Mouse (Mus musculus) layer of hippocampus, adult 8-10 months (tissue): ENCODE measurements around the gene Apbb2. TPM values are rescaled to one million over a fixed set of nuclear protein-coding genes. Genes with fewer than 3 reads are reported as not detected.

Experiments used
- DNase-seq, 2 experiments: peaks; one replicate each; pipeline ENCODE4 v3.0.0; 2022; ENCODE audit warnings: low spot score in 2 of 2
- total RNA-seq, 4 experiments: library from RNA; stranded (reverse); gene quantifications; 2 replicates each; pipeline ENCODE4 v1.2.4; 2022

The Apbb2 gene
- total RNA-seq, 4 experiments from 2014 or later, result 51.9 to 69.8 (median 57.1) TPM

DNA sequence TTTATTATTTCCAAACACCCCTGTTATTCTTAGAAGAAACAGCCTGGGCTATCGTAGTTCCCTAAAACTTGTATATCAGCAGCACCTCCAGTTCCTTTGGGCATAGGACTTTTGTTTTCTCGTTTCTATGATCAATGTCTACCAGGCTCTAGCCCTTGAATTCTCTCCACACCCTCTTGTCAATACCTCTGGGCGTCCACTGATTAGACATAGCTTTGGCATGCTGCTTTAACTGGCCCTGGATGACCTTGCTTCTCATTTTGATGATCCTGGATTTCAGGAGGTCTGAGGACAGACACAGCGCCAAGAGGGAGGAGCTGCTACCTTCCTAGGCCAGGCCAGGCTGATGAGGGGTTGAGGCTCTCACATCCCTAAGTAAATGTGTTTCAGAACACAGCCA is 196.6 kb downstream of the Apbb2 start:
- no peak for DNase-seq

DNA sequence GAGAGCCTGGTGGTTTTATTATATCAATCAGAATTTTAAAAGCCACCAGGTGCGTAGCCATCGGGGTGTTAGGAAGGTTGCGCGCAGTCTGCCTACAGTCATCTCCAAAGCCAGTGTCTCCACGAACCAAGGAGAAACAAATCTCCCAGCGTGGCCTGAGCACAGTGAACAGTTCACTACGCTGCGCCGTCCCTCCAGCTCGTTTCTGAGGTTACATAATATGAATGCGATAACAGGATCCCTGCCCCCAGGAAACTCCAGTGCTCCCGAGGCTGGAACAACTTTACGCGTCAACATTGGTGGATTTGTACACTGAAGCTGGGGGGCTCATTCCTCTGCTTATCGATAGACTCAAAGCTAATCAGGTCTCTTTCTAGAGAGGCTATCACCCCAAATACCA is 197.4 kb downstream of the Apbb2 start:
- DNase-seq, result no peak

DNA sequence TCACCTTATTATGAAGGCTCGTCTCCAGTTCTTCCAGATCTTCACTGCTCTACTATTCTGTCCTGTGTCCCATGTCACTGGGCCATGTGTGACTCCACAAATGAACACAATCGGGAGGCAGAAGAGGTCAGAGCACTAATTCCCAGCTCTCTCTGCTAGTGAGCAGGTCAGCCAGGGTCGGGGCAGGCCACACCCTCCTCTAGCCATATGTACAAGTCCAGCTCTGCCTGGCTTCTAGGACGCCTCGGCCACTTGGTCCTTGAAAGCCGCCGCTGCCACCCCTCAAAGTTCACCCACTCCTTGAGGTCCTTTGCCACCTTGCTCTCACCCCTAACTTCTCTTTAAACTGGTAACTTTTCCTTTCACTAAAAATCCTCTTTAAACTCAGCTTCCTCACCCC is 198.6 kb downstream of the Apbb2 start:
- DNase-seq, result no peak

DNA sequence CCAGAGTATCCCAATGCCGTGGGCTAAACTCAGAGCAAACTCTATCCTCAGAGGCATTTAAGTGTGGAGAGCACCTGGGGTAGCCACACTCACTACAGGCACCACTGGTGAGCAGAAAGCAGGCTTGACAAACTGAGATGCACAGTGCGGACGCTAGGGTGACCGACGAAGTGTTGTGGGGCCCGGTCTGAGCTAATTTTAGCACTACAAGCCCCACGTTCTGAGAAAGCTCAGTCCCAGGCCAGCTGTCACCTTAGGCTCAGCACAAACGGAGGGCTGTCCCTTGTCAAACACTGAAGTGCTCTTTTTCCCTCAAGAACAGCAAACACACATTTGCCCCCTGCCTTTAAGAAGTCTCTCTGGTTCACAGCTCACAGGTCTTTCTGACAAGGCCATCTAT is 201.3 kb downstream of the Apbb2 start:
- DNase-seq, result no peak

DNA sequence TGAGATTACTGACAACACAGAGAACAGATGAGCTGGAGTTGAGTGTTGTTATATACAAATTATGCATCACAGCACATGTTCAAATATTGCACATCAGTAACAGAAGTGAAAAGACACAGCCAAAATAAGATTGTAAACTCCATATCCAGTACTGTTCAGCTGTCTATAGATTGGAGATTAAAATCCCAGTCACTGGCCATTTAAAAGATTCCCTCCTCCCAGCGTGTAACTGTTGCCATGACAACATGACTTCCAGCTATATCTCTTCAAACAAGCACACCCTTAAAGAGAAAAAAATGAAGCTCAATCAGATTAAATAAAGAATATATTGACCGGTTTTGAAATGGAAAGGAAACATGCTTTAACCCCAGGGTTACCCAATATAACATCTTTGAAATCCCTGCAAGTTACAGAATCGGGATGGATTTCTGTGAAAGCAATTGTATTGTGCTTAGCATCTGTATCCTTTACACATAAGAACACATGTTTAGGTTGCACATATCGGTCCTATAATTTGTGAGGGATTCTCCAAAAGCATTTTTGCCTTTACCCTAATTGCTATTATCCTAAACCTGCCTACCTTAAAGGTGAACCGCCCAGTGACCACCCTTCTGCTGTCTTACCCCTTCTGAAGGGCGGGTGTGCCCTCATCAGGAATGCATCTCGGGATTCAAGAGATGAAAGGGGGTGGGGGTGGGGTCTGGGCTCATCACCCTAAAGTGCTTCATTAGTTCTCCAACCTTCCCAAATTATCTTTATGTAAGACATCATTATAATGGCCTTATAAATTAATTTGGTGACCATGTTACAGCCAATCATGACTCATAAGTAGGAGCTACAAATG is 202.7 kb downstream of the Apbb2 start:
- DNase-seq, result no peak

DNA sequence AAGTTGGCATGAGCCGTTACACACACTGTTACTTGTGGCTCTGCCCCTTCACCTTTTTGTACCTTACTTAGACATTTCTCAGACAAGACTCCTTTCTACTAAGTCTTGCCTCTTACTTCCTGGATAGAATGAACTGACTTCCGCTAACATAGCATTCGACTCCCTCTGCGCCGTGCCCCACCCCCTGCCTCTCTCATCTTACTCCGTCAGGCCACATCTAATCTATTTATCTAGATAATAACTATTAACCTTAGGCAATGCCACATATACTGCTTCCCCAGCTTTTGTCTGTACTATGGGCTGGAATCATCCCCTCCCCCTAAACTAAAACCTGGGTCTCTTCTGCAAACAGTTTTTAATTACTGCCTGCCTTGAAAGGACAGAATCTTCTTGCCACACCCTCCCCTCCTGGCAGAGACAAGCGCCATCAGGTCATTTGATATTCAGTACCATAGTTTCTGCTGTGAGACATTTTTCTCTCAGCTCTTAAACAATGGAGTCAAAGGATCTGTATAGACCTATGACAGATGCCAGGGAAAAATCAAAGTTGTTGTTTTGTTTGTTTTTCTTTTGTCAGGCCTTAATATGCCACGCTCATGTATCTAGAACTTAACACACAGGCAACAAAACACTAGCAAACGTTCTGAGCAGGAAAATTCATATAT is 203.4 kb downstream of the Apbb2 start:
- DNase-seq, result no peak

- no peak for DNase-seq
Observed at GRCm38 (mm10) chr5:66413402-66413801, 205.2 kb downstream of the Apbb2 start.

DNA sequence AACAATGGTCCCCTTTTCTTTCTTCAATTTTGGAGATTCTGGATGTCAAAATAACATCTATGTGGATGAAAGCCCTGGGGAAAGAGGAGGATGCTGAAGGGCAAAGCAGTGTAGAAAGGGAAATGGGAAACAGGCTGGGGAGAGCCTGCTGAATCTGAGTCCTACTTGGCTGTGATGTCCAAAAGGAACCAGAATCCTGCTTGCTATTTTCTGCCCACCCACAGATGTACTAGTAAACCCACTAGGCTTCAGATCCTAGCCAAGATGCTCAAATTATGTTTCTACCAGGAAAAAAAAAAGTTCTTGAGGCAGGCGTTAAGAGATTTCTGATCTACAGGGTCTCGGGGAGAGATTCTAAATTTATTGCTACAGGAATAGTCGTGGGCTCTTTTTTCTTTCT is 205.8 kb downstream of the Apbb2 start:
- no peak for DNase-seq

GRCm38 (mm10) chr5:66408546-66408945 is 210.0 kb downstream of the Apbb2 start:
- no peak for DNase-seq

GRCm38 (mm10) chr5:66407948-66408347 is 210.6 kb downstream of the Apbb2 start:
- no peak for DNase-seq

DNA sequence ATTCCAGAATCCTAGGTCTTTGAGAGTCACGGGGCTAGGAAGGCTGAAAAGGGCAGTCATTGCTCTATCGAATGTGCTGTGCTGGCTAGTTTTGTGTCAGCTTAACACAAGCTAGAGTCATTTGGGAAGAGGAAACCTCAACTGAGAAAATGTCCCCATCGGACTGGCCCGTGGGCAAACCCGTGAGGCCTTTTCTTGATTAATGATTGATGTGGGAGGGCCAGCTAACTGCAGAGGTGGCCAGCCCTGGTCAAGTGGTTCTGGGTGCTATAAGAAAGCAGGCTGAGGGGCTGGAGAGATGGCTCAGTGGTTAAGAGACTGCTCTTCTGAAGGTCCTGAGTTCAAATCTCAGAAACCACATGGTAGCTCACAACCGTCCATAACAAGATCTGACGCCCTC is 212.2 kb downstream of the Apbb2 start:
- no peak for DNase-seq

GRCm38 (mm10) chr5:66405731-66406399 is 212.7 kb downstream of the Apbb2 start:
- no peak for DNase-seq

- DNase-seq, result no peak
Observed at GRCm38 (mm10) chr5:66405305-66405704, 213.3 kb downstream of the Apbb2 start.

GRCm38 (mm10) chr5:66400563-66400962 is 218.0 kb downstream of the Apbb2 start:
- no peak for DNase-seq

GRCm38 (mm10) chr5:66399264-66399620 is 219.3 kb downstream of the Apbb2 start:
- no peak for DNase-seq

GRCm38 (mm10) chr5:66398530-66399263 is 219.9 kb downstream of the Apbb2 start:
- DNase-seq, result no peak

DNA sequence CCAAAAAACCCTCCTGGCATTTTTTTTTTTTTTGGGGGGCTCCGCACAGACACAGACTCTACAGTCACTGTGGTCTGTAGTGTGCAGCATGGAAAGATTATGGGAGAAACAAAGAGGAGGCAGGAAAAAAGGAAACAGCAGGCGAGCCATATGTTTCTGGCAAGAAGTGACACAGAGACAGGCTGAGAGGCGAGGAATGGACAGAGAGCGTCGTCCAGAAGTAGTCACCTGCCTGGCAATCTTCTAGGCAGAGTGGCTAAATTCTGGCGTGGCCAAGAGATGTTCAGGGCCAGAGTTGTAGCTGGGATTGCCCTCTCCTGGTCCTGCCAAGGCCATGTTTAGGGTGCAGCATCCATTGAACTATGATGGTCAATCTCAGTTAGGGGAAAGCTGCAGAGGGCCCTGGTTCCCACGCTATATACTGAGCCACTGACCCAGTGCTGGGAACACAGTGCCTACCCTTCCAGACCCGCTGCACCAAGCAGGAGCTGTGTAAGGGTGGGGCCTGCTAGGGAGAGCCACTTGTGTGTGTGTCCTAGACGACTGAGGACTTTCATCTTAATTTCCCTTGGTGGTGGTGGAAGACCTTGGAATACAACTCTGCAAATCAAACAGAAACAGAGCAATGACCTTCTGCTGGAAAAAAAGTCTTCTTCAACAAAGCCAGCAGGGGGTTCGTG is 224.7 kb downstream of the Apbb2 start:
- DNase-seq, result no peak

GRCm38 (mm10) chr5:66392861-66393529 is 225.6 kb downstream of the Apbb2 start:
- DNase-seq, result no peak

DNA sequence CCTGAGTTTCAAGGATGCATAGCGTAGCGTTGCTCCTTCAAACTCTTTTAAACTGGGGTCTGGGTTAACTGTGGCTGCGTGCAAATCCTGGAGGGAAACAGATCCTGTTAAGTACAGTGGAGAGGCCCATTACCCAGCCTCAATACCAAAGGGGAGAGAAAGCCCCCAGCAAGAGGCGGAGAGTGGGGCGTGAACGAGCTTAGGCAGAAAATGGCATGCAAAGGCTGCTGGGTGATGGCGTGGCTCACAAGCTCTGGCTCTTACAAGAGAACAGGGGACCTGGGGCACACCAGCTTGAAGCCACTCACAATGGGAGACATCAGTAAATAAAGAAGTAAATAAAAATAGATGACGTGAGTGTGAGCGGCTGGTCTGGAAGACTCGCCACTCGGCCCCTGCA is 226.8 kb downstream of the Apbb2 start:
- DNase-seq, result no peak

GRCm38 (mm10) chr5:66391299-66391698 is 227.3 kb downstream of the Apbb2 start:
- DNase-seq, result no peak

DNA sequence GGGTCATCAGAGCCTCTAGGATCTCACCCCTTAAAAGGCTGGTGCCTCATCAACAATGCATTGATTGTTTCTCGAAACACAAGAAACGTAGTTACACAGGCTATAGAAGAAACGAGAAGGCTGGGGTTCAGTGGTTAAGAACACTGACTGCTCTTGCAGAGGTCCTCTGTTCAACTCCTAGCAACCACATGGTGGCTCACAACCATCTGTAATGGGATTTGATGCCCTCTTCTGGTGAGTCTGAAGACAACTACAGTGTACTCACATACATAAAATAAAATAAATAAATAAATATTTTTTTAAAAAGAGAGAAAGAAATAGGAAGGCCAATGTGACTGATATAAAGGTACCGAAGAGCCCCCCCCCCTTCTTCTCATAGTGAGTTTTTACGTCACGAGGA is 228.0 kb downstream of the Apbb2 start:
- DNase-seq, result no peak
